Mouse (Mus musculus): ENCODE data around the gene A930018P22Rik. TPM values are rescaled to one million over a fixed set of nuclear protein-coding genes. Genes with fewer than 3 reads are reported as not detected.
"Not testable (repeated sequence)": the region's sequence is repeated elsewhere in the genome, so short reads cannot be mapped to it uniquely, and the experiment has no call there.

A930018P22Rik gene
- polyA plus RNA-seq, 1 experiment from 2014 or later = 0.22 TPM

- 87% methylated on average over 1 of the region's 1 CpGs for WGBS
- H3K9ac ChIP-seq (ENCODE audit: low read length); H3K27ac ChIP-seq (ENCODE audit: low read length); H3K27me3 ChIP-seq (ENCODE audit: control insufficient read depth, insufficient read depth, low read length); H3K4me3 ChIP-seq (replicated peaks; ENCODE audit: low read length); H3K9me3 ChIP-seq (replicated peaks; ENCODE audit: control insufficient read depth, low read length); H3K36me3 ChIP-seq (ENCODE audit: control insufficient read depth, insufficient read depth, low read length): not testable (repeated sequence)
- H3K4me1 ChIP-seq (ENCODE audit: control insufficient read depth, insufficient read depth, low read length) = peaks cover 11% of the 10 kb centered on the region; the same call in 1 of the 2 replicates
- ATAC-seq (ENCODE audit: insufficient read depth, low FRiP score) = 0 out of 2 replicates have a peak, but pooled peaks have one; percentile 16
- H3K4me2 ChIP-seq (ENCODE audit: low read depth, low read length) = peak overlapping the region; percentile 63
These were observed 25.8 kb upstream of the A930018P22Rik start for GRCm38 (mm10) chr2:104096796-104097195.

- H3K9me3 ChIP-seq (replicated peaks; ENCODE audit: control insufficient read depth, low read length); H3K4me2 ChIP-seq (ENCODE audit: low read depth, low read length); H3K9ac ChIP-seq (ENCODE audit: low read length); H3K36me3 ChIP-seq (ENCODE audit: control insufficient read depth, insufficient read depth, low read length); H3K27me3 ChIP-seq (ENCODE audit: control insufficient read depth, insufficient read depth, low read length); H3K4me3 ChIP-seq (replicated peaks; ENCODE audit: low read length); H3K27ac ChIP-seq (ENCODE audit: low read length); ATAC-seq (ENCODE audit: insufficient read depth, low FRiP score): not testable (repeated sequence)
- 94% methylated on average over 4 of the region's 4 CpGs for WGBS
- peaks cover 11% of the 10 kb centered on the region; the same call in 1 of the 2 replicates for H3K4me1 ChIP-seq (ENCODE audit: control insufficient read depth, insufficient read depth, low read length)
These were observed 25.2 kb upstream of the A930018P22Rik start for GRCm38 (mm10) chr2:104097396-104097795.

GRCm38 (mm10) chr2:104098529-104099230, 23.9 kb upstream of the A930018P22Rik start:
- Histone ChIP-seq H3K9ac (ENCODE audit: low read length) (no peak overlapping the region), H3K4me2 (ENCODE audit: low read depth, low read length) (no peak overlapping the region), H3K4me1 (ENCODE audit: control insufficient read depth, insufficient read depth, low read length) (peaks cover 11% of the 10 kb centered on the region; the same call in 1 of the 2 replicates), H3K27me3 (ENCODE audit: control insufficient read depth, insufficient read depth, low read length) (no peaks in the 10 kb centered on the region), H3K9me3 (replicated peaks; ENCODE audit: control insufficient read depth, low read length) (no peaks in the 10 kb centered on the region), H3K36me3 (ENCODE audit: control insufficient read depth, insufficient read depth, low read length) (no peaks in the 10 kb centered on the region), H3K27ac (ENCODE audit: low read length) (no peak overlapping the region), H3K4me3 (replicated peaks; ENCODE audit: low read length) (no peak overlapping the region)
- 24% methylated on average over 3 of the region's 3 CpGs for WGBS
- ATAC-seq (ENCODE audit: insufficient read depth, low FRiP score) = peak; percentile 44; the same call in 1 of the 2 replicates

GRCm38 (mm10) chr2:104099231-104099585, 23.4 kb upstream of the A930018P22Rik start:
- Histone ChIP-seq H3K9ac (ENCODE audit: low read length) (no peak overlapping the region), H3K27ac (ENCODE audit: low read length) (no peak overlapping the region), H3K27me3 (ENCODE audit: control insufficient read depth, insufficient read depth, low read length) (no peaks in the 10 kb centered on the region), H3K36me3 (ENCODE audit: control insufficient read depth, insufficient read depth, low read length) (no peaks in the 10 kb centered on the region), H3K9me3 (replicated peaks; ENCODE audit: control insufficient read depth, low read length) (no peaks in the 10 kb centered on the region), H3K4me1 (ENCODE audit: control insufficient read depth, insufficient read depth, low read length) (peaks cover 11% of the 10 kb centered on the region; the same call in 1 of the 2 replicates), H3K4me3 (replicated peaks; ENCODE audit: low read length) (no peak overlapping the region), H3K4me2 (ENCODE audit: low read depth, low read length) (no peak overlapping the region)
- no peak for ATAC-seq (ENCODE audit: insufficient read depth, low FRiP score)
- WGBS = 100% methylated on average over 2 of the region's 2 CpGs

GRCm38 (mm10) chr2:104099946-104100345, 22.6 kb upstream of the A930018P22Rik start:
- WGBS = 50% methylated on average over 1 of the region's 1 CpGs
- H3K27ac ChIP-seq (ENCODE audit: low read length) = no peak overlapping the region
- H3K36me3 ChIP-seq (ENCODE audit: control insufficient read depth, insufficient read depth, low read length) = no peaks in the 10 kb centered on the region
- no peak overlapping the region for H3K9ac ChIP-seq (ENCODE audit: low read length)
- H3K27me3 ChIP-seq (ENCODE audit: control insufficient read depth, insufficient read depth, low read length) = no peaks in the 10 kb centered on the region
- H3K4me3 ChIP-seq (replicated peaks; ENCODE audit: low read length) = no peak overlapping the region
- no peak for ATAC-seq (ENCODE audit: insufficient read depth, low FRiP score)
- no peaks in the 10 kb centered on the region for H3K9me3 ChIP-seq (replicated peaks; ENCODE audit: control insufficient read depth, low read length)
- H3K4me1 ChIP-seq (ENCODE audit: control insufficient read depth, insufficient read depth, low read length) = peaks cover 11% of the 10 kb centered on the region; the same call in 1 of the 2 replicates
- no peak overlapping the region for H3K4me2 ChIP-seq (ENCODE audit: low read depth, low read length)

GRCm38 (mm10) chr2:104104800-104105199, 17.8 kb upstream of the A930018P22Rik start:
- Histone ChIP-seq H3K27me3 (ENCODE audit: control insufficient read depth, insufficient read depth, low read length) (no peaks in the 10 kb centered on the region), H3K4me2 (ENCODE audit: low read depth, low read length) (no peak overlapping the region), H3K9ac (ENCODE audit: low read length) (no peak overlapping the region), H3K27ac (ENCODE audit: low read length) (no peak overlapping the region), H3K4me3 (replicated peaks; ENCODE audit: low read length) (no peak overlapping the region), H3K36me3 (ENCODE audit: control insufficient read depth, insufficient read depth, low read length) (no peaks in the 10 kb centered on the region), H3K4me1 (ENCODE audit: control insufficient read depth, insufficient read depth, low read length) (no peaks in the 10 kb centered on the region), H3K9me3 (replicated peaks; ENCODE audit: control insufficient read depth, low read length) (no peaks in the 10 kb centered on the region)
- no peak for ATAC-seq (ENCODE audit: insufficient read depth, low FRiP score)
- 84% methylated on average over 6 of the region's 6 CpGs for WGBS

- H3K9me3 ChIP-seq (replicated peaks; ENCODE audit: control insufficient read depth, low read length); H3K27ac ChIP-seq (ENCODE audit: low read length); H3K4me3 ChIP-seq (replicated peaks; ENCODE audit: low read length); ATAC-seq (ENCODE audit: insufficient read depth, low FRiP score); H3K27me3 ChIP-seq (ENCODE audit: control insufficient read depth, insufficient read depth, low read length); H3K36me3 ChIP-seq (ENCODE audit: control insufficient read depth, insufficient read depth, low read length); H3K9ac ChIP-seq (ENCODE audit: low read length); H3K4me2 ChIP-seq (ENCODE audit: low read depth, low read length); H3K4me1 ChIP-seq (ENCODE audit: control insufficient read depth, insufficient read depth, low read length): not testable (repeated sequence)
- WGBS = 79% methylated on average over 2 of the region's 2 CpGs
These were observed 13.5 kb upstream of the A930018P22Rik start for GRCm38 (mm10) chr2:104109021-104109420.

GRCm38 (mm10) chr2:104109528-104109927, 13.0 kb upstream of the A930018P22Rik start:
- Histone ChIP-seq H3K4me1 (ENCODE audit: control insufficient read depth, insufficient read depth, low read length) (no peaks in the 10 kb centered on the region), H3K9me3 (replicated peaks; ENCODE audit: control insufficient read depth, low read length) (no peaks in the 10 kb centered on the region), H3K27ac (ENCODE audit: low read length) (no peak overlapping the region), H3K4me3 (replicated peaks; ENCODE audit: low read length) (no peak overlapping the region), H3K9ac (ENCODE audit: low read length) (no peak overlapping the region), H3K36me3 (ENCODE audit: control insufficient read depth, insufficient read depth, low read length) (no peaks in the 10 kb centered on the region), H3K4me2 (ENCODE audit: low read depth, low read length) (no peak overlapping the region), H3K27me3 (ENCODE audit: control insufficient read depth, insufficient read depth, low read length) (no peaks in the 10 kb centered on the region)
- WGBS = 60% methylated on average over 2 of the region's 2 CpGs
- no peak for ATAC-seq (ENCODE audit: insufficient read depth, low FRiP score)

- no peaks in the 10 kb centered on the region for H3K27me3 ChIP-seq (ENCODE audit: control insufficient read depth, insufficient read depth, low read length)
- no peak overlapping the region for H3K4me3 ChIP-seq (replicated peaks; ENCODE audit: low read length)
- no peaks in the 10 kb centered on the region for H3K4me1 ChIP-seq (ENCODE audit: control insufficient read depth, insufficient read depth, low read length)
- H3K9me3 ChIP-seq (replicated peaks; ENCODE audit: control insufficient read depth, low read length) = no peaks in the 10 kb centered on the region
- no peak overlapping the region for H3K4me2 ChIP-seq (ENCODE audit: low read depth, low read length)
- no peaks in the 10 kb centered on the region for H3K36me3 ChIP-seq (ENCODE audit: control insufficient read depth, insufficient read depth, low read length)
- no peak overlapping the region for H3K27ac ChIP-seq (ENCODE audit: low read length)
- H3K9ac ChIP-seq (ENCODE audit: low read length) = no peak overlapping the region
- 84% methylated on average over 4 of the region's 4 CpGs for WGBS
- no peak for ATAC-seq (ENCODE audit: insufficient read depth, low FRiP score)
These were observed 12.5 kb upstream of the A930018P22Rik start for GRCm38 (mm10) chr2:104110031-104110430.
